Mouse (Mus musculus): ENCODE measurements around the gene Rnf39.

- TF ChIP-seq POLR2A (IDR thresholded peaks at IDR 0.05; ENCODE audit: extremely low read depth, insufficient read depth, low read length) (no peak), CTCF (IDR thresholded peaks at IDR 0.05; ENCODE audit: low read depth, low read length) (no peak)
These were observed 10.3 kb downstream of the Rnf39 start for GRCm38 (mm10) chr17:36953062-36953461.
